Mouse (Mus musculus) hindbrain, postnatal 0 days (tissue): ENCODE data around the gene Kank2. TPM values are rescaled to one million over a fixed set of nuclear protein-coding genes. Genes with fewer than 3 reads are reported as not detected.

Experiments used
- ATAC-seq: fragments of 200-750 bp; cut with Nextera tagmentation; 2 replicates; pipeline ENCODE4 v1.8.0; 2017; ENCODE audit warnings: mild to moderate bottlenecking, moderate TSS enrichment, moderate library complexity
- DNase-seq: peaks from one replicate; pipeline ENCODE4 v3.0.0-alpha.2; 2015; ENCODE audit warnings: low spot score
- H3K27ac ChIP-seq: fragments of 300-500 bp; sonication (generic); 2 replicates; pipeline ENCODE4 v1.5.1; 2014; ENCODE audit warnings: mild to moderate bottlenecking
- H3K27me3 ChIP-seq: fragments of 300-500 bp; sonication (generic); 2 replicates; pipeline ENCODE4 v1.6.1; 2014; ENCODE audit warnings: low read length, mixed read lengths; ENCODE audit not compliant: insufficient read depth
- H3K36me3 ChIP-seq: fragments of 300-500 bp; sonication (generic); 2 replicates; pipeline ENCODE4 v1.6.1; 2014; ENCODE audit warnings: low read length, mixed read lengths; ENCODE audit not compliant: insufficient read depth
- H3K4me1 ChIP-seq: fragments of 300-500 bp; sonication (generic); 2 replicates; pipeline ENCODE4 v1.6.1; 2014; ENCODE audit warnings: antibody characterized with exemption, low read length, mixed read lengths; ENCODE audit not compliant: insufficient read depth
- H3K4me2 ChIP-seq: fragments of 300-500 bp; sonication (generic); 2 replicates; pipeline ENCODE4 v1.6.1; 2014; ENCODE audit warnings: low read depth, mild to moderate bottlenecking, low read length, moderate library complexity, mixed read lengths
- H3K4me3 ChIP-seq: fragments of 300-500 bp; sonication (generic); 2 replicates; pipeline ENCODE4 v1.5.1; 2014; ENCODE audit warnings: low read length
- H3K9ac ChIP-seq: fragments of 300-500 bp; sonication (generic); replicated peaks from 2 replicates; pipeline ENCODE4 v1.6.1; 2014; ENCODE audit warnings: mild to moderate bottlenecking, low read length, moderate library complexity, mixed read lengths
- H3K9me3 ChIP-seq: fragments of 300-500 bp; sonication (generic); 2 replicates; pipeline ENCODE4 v1.6.1; 2016; ENCODE audit warnings: low read length, mixed read lengths
- CTCF ChIP-seq: IDR thresholded peaks from 2 replicates; pipeline ENCODE4 v1.5.1; 2016; ENCODE audit warnings: antibody characterized with exemption, control low read depth, low read depth
- WGBS: fragments of 180-500 bp; shearing (Covaris S2); extraction: QIAGEN DNeasy Blood & Tissue Kit; methylation state at CpG from one replicate; pipeline ENCODE4 v1.1.7; 2014; 5-methylcytosine and 5-hydroxymethylcytosine counted together
- polyA plus RNA-seq: library from polyadenylated mRNA; unstranded; fragments of >200 nt; fragmentation: Nextera tagmentation; extraction: Ambion mirVana; gene quantifications from 2 replicates; pipeline ENCODE4 v1.2.1, GENCODE M21; 2015
- total RNA-seq: library from RNA; depleted of rRNA; stranded (reverse); fragments of >200 nt; gene quantifications from 2 replicates; pipeline ENCODE4 v1.2.3, GENCODE M21; 2014

The Kank2 gene
- total and polyA plus RNA-seq, 2 experiments from 2014 or later = 3.1 to 19.1 TPM

- Histone ChIP-seq H3K36me3 (peaks cover 78% of the 10 kb centered on the region), H3K4me1 (no peaks in the 10 kb centered on the region), H3K27me3 (no peaks in the 10 kb centered on the region), H3K9me3 (no peaks in the 10 kb centered on the region), H3K4me3 (no peak overlapping the region), H3K4me2 (no peak overlapping the region), H3K27ac (no peak overlapping the region), H3K9ac (no peak overlapping the region)
- ATAC-seq (no peak), DNase-seq (no peak)
- WGBS = 97% methylated on average over 11 of the region's 11 CpGs
- no peak for TF ChIP-seq CTCF
These were observed 57.0 kb downstream of the Kank2 start for GRCm38 (mm10) chr9:21741514-21741913.

DNA sequence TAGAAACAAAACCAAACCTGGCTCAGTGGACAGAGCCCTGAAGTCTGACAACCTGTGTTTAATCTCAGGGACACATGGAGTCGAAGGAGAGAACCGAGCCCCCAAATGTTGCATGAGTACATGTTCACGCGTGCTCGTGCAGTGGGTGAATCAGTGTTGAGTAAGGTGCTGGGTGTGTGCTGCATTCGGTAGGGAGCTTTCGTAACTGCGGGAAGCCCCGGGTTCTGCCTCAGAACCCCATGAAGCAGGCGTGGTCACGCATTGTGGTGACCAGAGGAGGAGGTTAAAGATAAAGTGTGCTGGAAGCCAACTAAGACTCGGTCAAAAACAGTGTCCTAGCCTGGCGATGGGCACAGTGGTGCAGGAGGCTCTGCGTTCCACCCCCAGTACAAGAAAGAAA, 58.1 kb downstream of the Kank2 start:
- Histone ChIP-seq H3K9me3 (no peaks in the 10 kb centered on the region), H3K9ac (no peak overlapping the region), H3K4me1 (no peaks in the 10 kb centered on the region), H3K27me3 (no peaks in the 10 kb centered on the region), H3K27ac (no peak overlapping the region), H3K36me3 (peaks cover 76% of the 10 kb centered on the region), H3K4me2 (no peak overlapping the region), H3K4me3 (no peak overlapping the region)
- ATAC-seq (no peak), DNase-seq (no peak)
- no peak for TF ChIP-seq CTCF
- WGBS = 96% methylated on average over 14 of the region's 14 CpGs

DNA sequence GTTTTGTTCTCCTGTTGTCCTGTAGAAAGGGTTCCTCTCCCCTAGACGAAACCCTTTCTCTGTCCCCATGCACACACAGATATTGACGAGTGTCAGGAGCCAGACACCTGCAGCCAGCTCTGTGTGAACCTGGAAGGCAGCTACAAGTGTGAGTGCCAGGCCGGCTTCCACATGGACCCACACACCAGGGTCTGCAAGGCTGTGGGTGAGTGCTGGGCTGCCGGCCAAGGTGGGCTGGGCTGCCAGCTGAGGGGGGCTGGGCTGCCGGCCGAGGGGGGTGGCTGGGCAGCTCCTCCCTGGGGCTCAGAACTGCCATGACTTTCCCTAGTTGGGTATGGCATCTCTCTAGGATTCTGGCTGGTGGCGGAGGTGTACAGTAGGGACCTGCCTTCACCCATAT, 59.8 kb downstream of the Kank2 start:
- no peak for TF ChIP-seq CTCF
- peak; percentile 31; the same call in 1 of the 2 replicates for ATAC-seq
- 63% methylated on average over 7 of the region's 7 CpGs for WGBS

DNA sequence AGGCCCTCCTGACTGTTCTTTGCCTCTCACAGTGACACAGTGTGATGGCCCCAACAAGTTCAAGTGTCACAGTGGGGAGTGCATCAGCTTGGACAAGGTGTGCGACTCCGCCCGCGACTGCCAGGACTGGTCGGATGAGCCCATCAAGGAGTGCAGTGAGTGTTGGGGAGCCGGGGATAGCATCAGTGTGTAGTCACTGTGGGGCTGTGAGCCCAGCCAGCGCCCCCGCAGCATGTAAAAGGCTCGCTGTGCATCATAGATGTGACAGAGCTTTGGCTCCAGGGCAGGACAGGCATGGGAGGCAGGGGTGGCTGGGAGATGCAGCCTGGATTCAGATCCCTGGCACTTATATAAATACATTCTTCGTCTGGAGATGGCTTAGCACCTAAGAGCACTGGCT, 61.4 kb downstream of the Kank2 start:
- no peak overlapping the region for H3K27ac ChIP-seq
- TF ChIP-seq CTCF = no peak
- no peak for DNase-seq
- peaks cover 87% of the 10 kb centered on the region for H3K36me3 ChIP-seq
- no peaks in the 10 kb centered on the region for H3K27me3 ChIP-seq
- ATAC-seq = no peak
- H3K9ac ChIP-seq = no peak overlapping the region
- H3K4me2 ChIP-seq = no peak overlapping the region
- WGBS = 94% methylated on average over 10 of the region's 10 CpGs
- H3K4me1 ChIP-seq = no peaks in the 10 kb centered on the region
- no peaks in the 10 kb centered on the region for H3K9me3 ChIP-seq
- H3K4me3 ChIP-seq = no peak overlapping the region

More for the DNA sequence above, 59.8 kb downstream of the Kank2 start:
- no peak for DNase-seq
- no peak overlapping the region for H3K4me2 ChIP-seq
- H3K36me3 ChIP-seq = peaks cover 80% of the 10 kb centered on the region
- H3K9me3 ChIP-seq = no peaks in the 10 kb centered on the region
- no peak overlapping the region for H3K27ac ChIP-seq
- H3K4me1 ChIP-seq = no peaks in the 10 kb centered on the region
- H3K4me3 ChIP-seq = no peak overlapping the region
- H3K27me3 ChIP-seq = no peaks in the 10 kb centered on the region
- no peak overlapping the region for H3K9ac ChIP-seq

DNA sequence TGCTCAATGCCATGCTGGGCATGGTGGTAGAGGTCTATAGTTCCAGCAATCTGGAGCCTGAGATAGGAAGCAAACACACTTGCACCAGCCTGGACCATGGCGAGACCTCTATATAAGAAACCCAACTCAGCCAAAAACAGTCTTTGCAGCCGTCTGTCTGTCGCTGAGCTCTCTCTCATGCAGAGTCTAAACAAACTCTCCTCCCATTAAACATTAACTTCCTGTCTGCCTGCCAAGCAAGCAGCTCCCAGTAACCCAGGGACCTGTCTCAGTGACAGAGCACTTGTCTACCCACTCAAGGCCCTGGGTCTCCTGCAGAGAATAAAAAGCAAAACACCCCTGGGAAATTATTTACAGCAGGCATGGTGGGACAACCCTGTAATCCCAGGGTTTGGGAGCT, 62.0 kb downstream of the Kank2 start:
- WGBS = 79% methylated on average over 3 of the region's 3 CpGs

GRCm38 (mm10) chr9:21735126-21735525, 63.4 kb downstream of the Kank2 start:
- H3K27me3 ChIP-seq = no peaks in the 10 kb centered on the region
- no peaks in the 10 kb centered on the region for H3K4me1 ChIP-seq
- H3K9me3 ChIP-seq = no peaks in the 10 kb centered on the region
- H3K4me2 ChIP-seq = no peak overlapping the region
- TF ChIP-seq CTCF = no peak
- H3K4me3 ChIP-seq = no peak overlapping the region
- H3K36me3 ChIP-seq = peaks cover 78% of the 10 kb centered on the region
- 81% methylated on average over 14 of the region's 14 CpGs for WGBS
- DNase-seq (no peak), ATAC-seq (no peak)
- no peak overlapping the region for H3K9ac ChIP-seq
- no peak overlapping the region for H3K27ac ChIP-seq

More for the DNA sequence above, 62.0 kb downstream of the Kank2 start:
- no peak overlapping the region for H3K4me2 ChIP-seq
- H3K27ac ChIP-seq = no peak overlapping the region
- H3K4me1 ChIP-seq = no peaks in the 10 kb centered on the region
- H3K4me3 ChIP-seq = no peak overlapping the region
- no peaks in the 10 kb centered on the region for H3K27me3 ChIP-seq
- peaks cover 86% of the 10 kb centered on the region for H3K36me3 ChIP-seq
- TF ChIP-seq CTCF = no peak
- ATAC-seq = no peak
- H3K9me3 ChIP-seq = no peaks in the 10 kb centered on the region
- no peak for DNase-seq
- H3K9ac ChIP-seq = no peak overlapping the region

DNA sequence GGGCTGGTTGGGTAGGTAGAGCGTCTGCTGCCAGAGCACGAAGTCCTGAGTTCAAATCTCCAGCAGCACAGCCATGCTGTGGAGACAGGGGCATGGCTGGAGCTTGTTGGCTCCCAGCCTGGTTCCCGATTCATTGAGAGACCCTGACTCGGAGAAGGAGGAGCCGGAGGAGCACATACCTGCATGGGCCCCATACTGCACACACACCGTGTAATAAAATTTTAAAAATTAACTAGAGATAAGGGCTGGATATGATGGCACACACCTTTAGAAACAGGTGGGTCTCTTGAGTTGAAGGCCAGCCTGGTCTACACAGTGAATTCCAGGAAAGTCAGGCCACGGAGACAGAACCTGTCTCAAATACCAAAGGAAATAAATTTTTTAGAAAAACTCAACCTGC, 64.6 kb downstream of the Kank2 start:
- Histone ChIP-seq H3K27ac (no peak overlapping the region), H3K4me2 (no peak overlapping the region), H3K4me3 (no peak overlapping the region), H3K36me3 (peaks cover 67% of the 10 kb centered on the region), H3K27me3 (no peaks in the 10 kb centered on the region), H3K9me3 (no peaks in the 10 kb centered on the region), H3K9ac (no peak overlapping the region), H3K4me1 (no peaks in the 10 kb centered on the region)
- no peak for ATAC-seq
- 97% methylated on average over 7 of the region's 7 CpGs for WGBS
- no peak for TF ChIP-seq CTCF
- DNase-seq = no peak
